Mouse (Mus musculus) liver, embryonic 14.5 days (tissue): ENCODE measurements around the gene Fam84b.

ENCODE experiments used
- CTCF ChIP-seq: IDR thresholded peaks from 2 replicates; pipeline ENCODE4 v1.5.1; 2016; ENCODE audit warnings: antibody characterized with exemption, low read depth, control low read depth
- EP300 ChIP-seq: IDR thresholded peaks from 2 replicates; pipeline ENCODE4 v1.6.1; 2016; ENCODE audit warnings: antibody characterized with exemption, low read depth

GRCm38 (mm10) chr15:60833476-60834218 lies 19.9 kb downstream of the Fam84b start:
- TF ChIP-seq CTCF (no peak), EP300 (no peak)
